ENCODE assay signal across 27 mouse cellular contexts in the genomic region with DNA sequence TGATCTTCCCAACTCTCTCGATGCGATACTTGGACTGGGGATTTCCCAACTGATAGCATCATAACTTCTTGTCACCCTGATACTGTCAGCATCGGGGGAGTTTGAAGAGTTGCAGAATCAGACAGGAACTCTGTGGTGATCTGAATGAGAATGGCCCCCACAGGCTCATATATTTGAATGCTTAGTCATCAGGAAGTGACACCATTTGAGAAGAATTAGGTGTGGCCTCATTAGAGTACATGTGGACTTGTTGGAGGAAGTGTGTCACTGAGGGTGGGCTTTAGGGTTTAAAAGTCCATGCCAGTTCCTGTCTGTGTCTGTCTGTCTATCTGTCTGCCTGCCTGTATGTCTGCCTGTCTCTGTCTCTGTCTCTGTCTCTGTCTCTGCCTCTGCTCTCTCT. TPM values are rescaled to one million over a fixed set of nuclear protein-coding genes. Genes with fewer than 3 reads are reported as not detected.
DNase-seq lines count a peak whose midpoint lies in the region; TF ChIP-seq lines count a peak whose summit lies in the region.
"Had no signal": no experiment of that assay in that cellular context is flagged by ENCODE, and none has a peak within 500 bp of the region (broad histone marks: within the 10 kb centered on the region; RNA-seq: fewer than 3 reads in every experiment).

No protein-coding gene starts in this region.

- H3K36me3 ChIP-seq in ES-E14 (ENCODE audit: control insufficient read depth, insufficient read depth, low read length, poor library complexity, severe bottlenecking), result peaks cover 3% of the 10 kb centered on the region; the same call in 1 of the 2 replicates
- H3K36me3 ChIP-seq: limb, embryonic 12.5 days; liver, embryonic 15.5 days; neural tube, embryonic 15.5 days had no signal

- H3K9ac ChIP-seq in ES-E14 (ENCODE audit: insufficient read depth, low read depth, low read length, poor library complexity, severe bottlenecking), result no peak overlapping the region
- H3K9ac ChIP-seq: forebrain, embryonic 13.5 days; hindbrain, embryonic 14.5 days; limb, embryonic 12.5 days; liver, embryonic 15.5 days; lung, embryonic 14.5 days; midbrain, embryonic 13.5 days; neural tube, embryonic 15.5 days had no signal

- in situ Hi-C loops in ES-E14 (cut with MboI; ENCODE audit: low sequenced_read_pairs in 2 of 2, unreplicated experiment in 2 of 2), result loop anchor here in 1 of 2 experiments (10.0 kb wide), 1 partner anchor 113 kb away; no protein-coding TSS in a partner anchor

- H3K9me3 ChIP-seq in ES-E14 (ENCODE audit: control insufficient read depth, insufficient read depth, low read depth, low read length), result no peaks in the 10 kb centered on the region
- H3K9me3 ChIP-seq: forebrain, embryonic 13.5 days; G1E; limb, embryonic 12.5 days; liver, embryonic 15.5 days; midbrain, embryonic 13.5 days; neural tube, embryonic 15.5 days had no signal

- H3K4me1 ChIP-seq in ES-E14 (ENCODE audit: control insufficient read depth in 2 of 2, insufficient read depth in 2 of 2, low read length in 2 of 2, poor library complexity in 1 of 2), result peaks cover 0 to 5% of the 10 kb centered on the region in 2 experiments; a peak in 1 of 4 replicates
- H3K4me1 ChIP-seq: limb, embryonic 12.5 days; neural tube, embryonic 15.5 days had no signal

- H3K4me3 ChIP-seq in ES-E14 (ENCODE audit: insufficient read depth in 1 of 2, low read depth in 1 of 2, low read length in 2 of 2, poor library complexity in 1 of 2, severe bottlenecking in 1 of 2), result no peak overlapping the region
- H3K4me3 ChIP-seq: forebrain, embryonic 13.5 days; left cerebral cortex, adult 2 months; limb, embryonic 12.5 days; liver, embryonic 15.5 days; midbrain, embryonic 13.5 days; neural tube, embryonic 15.5 days had no signal

- DNase-seq in kidney, adult 9 months, result peak; percentile 24
- DNase-seq in kidney, postnatal 14 days, result no peak
- peak; percentile 31 for DNase-seq in CD4-positive helper T cell, adult 2 months (ENCODE audit: low read depth, low spot score)
- DNase-seq in ES-E14 (ENCODE audit: low read depth, low spot score), result no peak
- DNase-seq in induced T-regulatory cell, adult 2 months (ENCODE audit: low read depth), result peak; percentile 32
- no peak for DNase-seq in embryo, embryonic 10.5 days (ENCODE audit: low spot score)
- DNase-seq in Muller cell, postnatal 12 days (ENCODE audit: inconsistent ontology term), result no peak
- DNase-seq: adrenal gland, adult 8-10 months; cerebellum, adult 8-10 months; cerebellum, postnatal 25 days; gastrocnemius, postnatal 14 days; kidney, adult 8-10 months; kidney, postnatal 25 days; lung, embryonic 14.5 days; retina, postnatal 1 day; right cerebral cortex, postnatal 25 days; spleen, adult 18-20 months; thymus, postnatal 14 days had no signal

- H3K27ac ChIP-seq in ES-E14 (ENCODE audit: insufficient read depth, low read depth, low read length, poor library complexity, severe bottlenecking), result no peak overlapping the region
- H3K27ac ChIP-seq: hindbrain, embryonic 14.5 days; left cerebral cortex, adult 2 months; limb, embryonic 12.5 days; liver, embryonic 15.5 days; macrophage; midbrain, embryonic 13.5 days; neural tube, embryonic 15.5 days had no signal

TF ChIP-seq in ES-E14, 5 proteins besides CTCF, POLR2A, EP300 and RAD21:
- TF ChIP-seq ZNF384 (IDR thresholded peaks at IDR 0.05; ENCODE audit: low read depth, low read length) (no peak), CHD2 (IDR thresholded peaks at IDR 0.05; ENCODE audit: low read depth, low read length) (no peak), MAFK (IDR thresholded peaks at IDR 0.05; ENCODE audit: insufficient read depth, low read depth, low read length) (peak; percentile 55; the same call in 1 of the 2 replicates), ZC3H11A (IDR thresholded peaks at IDR 0.05; ENCODE audit: borderline replicate concordance, low read depth, low read length) (no peak), HCFC1 (IDR thresholded peaks at IDR 0.05; ENCODE audit: borderline replicate concordance, insufficient read depth, low read length) (no peak)

RNA-seq across cellular contexts. Expression of a gene that starts 31.9 kb away (rescaled TPM):
- 25.2 and 29.8 TPM in 2 replicates for total RNA-seq in ES-E14 (2012; rRNA removed)

Comparison
In these comparisons a context has a peak if more than half of its experiments do, and no peak if none do; other contexts are left out.
1. DNase-seq: peak in kidney, adult 9 months (single experiment), CD4-positive helper T cell, adult 2 months (single experiment) and induced T-regulatory cell, adult 2 months (single experiment); none in kidney, postnatal 14 days (single experiment), ES-E14 (single experiment), embryo, embryonic 10.5 days (single experiment) and Muller cell, postnatal 12 days (single experiment).